Comparison of ENCODE assay signal across 13 mouse cellular contexts in the genomic region with DNA sequence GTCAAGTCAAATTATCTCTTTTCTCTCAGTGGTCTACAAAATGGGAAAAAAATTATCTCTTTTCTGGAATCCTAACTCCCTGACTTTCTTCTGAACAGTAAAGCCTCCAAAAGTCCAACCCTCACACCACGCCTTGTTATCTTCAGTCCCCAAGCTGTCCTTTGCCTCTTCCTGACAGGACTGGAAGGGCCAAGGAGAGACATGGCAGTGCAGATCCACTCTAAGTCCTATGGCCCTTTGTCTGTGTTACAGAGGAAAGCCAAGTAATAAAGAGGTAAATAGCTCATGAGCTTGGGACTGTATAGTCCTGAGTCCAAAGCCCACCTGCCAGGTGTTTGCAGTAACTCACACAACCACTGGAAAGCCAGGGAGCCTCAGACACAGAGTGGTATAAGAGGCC. TPM values are rescaled to one million over a fixed set of nuclear protein-coding genes. Genes with fewer than 3 reads are reported as not detected.
DNase-seq lines count a peak whose midpoint lies in the region; ATAC-seq and TF ChIP-seq lines count a peak whose summit lies in the region.
"Had no signal": no experiment of that assay in that cellular context is flagged by ENCODE, and none has a peak within 500 bp of the region (broad histone marks: within the 10 kb centered on the region; RNA-seq: fewer than 3 reads in every experiment).

No protein-coding gene starts in this region.

- H3K9ac ChIP-seq in heart, embryonic 14.5 days (ENCODE audit: low read length): peak overlapping the region; percentile 74
- peak overlapping the region; percentile 71 for H3K9ac ChIP-seq in heart, embryonic 16.5 days (ENCODE audit: low read length)
- no peak overlapping the region for H3K9ac ChIP-seq in liver, embryonic 15.5 days
- no peak overlapping the region for H3K9ac ChIP-seq in hindbrain, postnatal 0 days (replicated peaks; ENCODE audit: low read length)
- no peak overlapping the region for H3K9ac ChIP-seq in hindbrain, embryonic 13.5 days
- H3K9ac ChIP-seq: limb, embryonic 15.5 days; neural tube, embryonic 12.5 days had no signal

- WGBS in heart, embryonic 14.5 days: 19% methylated on average over 1 of the region's 1 CpGs
- WGBS in heart, embryonic 16.5 days: 31% methylated on average over 1 of the region's 1 CpGs
- WGBS in liver, embryonic 15.5 days (ENCODE audit: insufficient replicate concordance): 33% methylated on average over 1 of the region's 1 CpGs
- whole genome bisulfite sequencing in hindbrain, postnatal 0 days: 100% methylated on average over 1 of the region's 1 CpGs
- WGBS in hindbrain, embryonic 13.5 days: 100% methylated on average over 1 of the region's 1 CpGs

- peaks cover 57% of the 10 kb centered on the region for H3K36me3 ChIP-seq in heart, embryonic 14.5 days (ENCODE audit: control insufficient read depth, insufficient read depth, low read length)
- peaks cover 16% of the 10 kb centered on the region for H3K36me3 ChIP-seq in heart, embryonic 16.5 days (ENCODE audit: control insufficient read depth, insufficient read depth)
- H3K36me3 ChIP-seq in liver, embryonic 15.5 days (replicated peaks): peaks cover 8% of the 10 kb centered on the region
- H3K36me3 ChIP-seq in hindbrain, postnatal 0 days (ENCODE audit: insufficient read depth, low read length): no peaks in the 10 kb centered on the region; the same call in 1 of the 2 replicates
- peaks cover 46% of the 10 kb centered on the region for H3K36me3 ChIP-seq in hindbrain, embryonic 13.5 days

- no peak for ATAC-seq in heart, embryonic 14.5 days (ENCODE audit: insufficient number of reproducible peaks, insufficient read depth, low FRiP score, low read depth)
- 0 out of 2 replicates have a peak, but pooled peaks have one; percentile 12 for ATAC-seq in heart, embryonic 16.5 days (replicated peaks; ENCODE audit: extremely low read depth, insufficient read depth, low FRiP score)
- 0 out of 2 replicates have a peak, but pooled peaks have one; percentile 22 for ATAC-seq in liver, embryonic 15.5 days (ENCODE audit: insufficient read depth)
- no peak for ATAC-seq in hindbrain, postnatal 0 days
- ATAC-seq in hindbrain, embryonic 13.5 days (ENCODE audit: low FRiP score): no peak
- ATAC-seq: CD4-positive, CD25-positive, alpha-beta regulatory T cell, adult 4 months had no signal

- peak overlapping the region; percentile 65 for H3K4me2 ChIP-seq in heart, embryonic 14.5 days (ENCODE audit: low read length)
- H3K4me2 ChIP-seq in heart, embryonic 16.5 days (ENCODE audit: low read depth, low read length): peak overlapping the region; percentile 59
- no peak overlapping the region for H3K4me2 ChIP-seq in liver, embryonic 15.5 days
- H3K4me2 ChIP-seq in hindbrain, postnatal 0 days (ENCODE audit: low read depth, low read length): no peak overlapping the region
- no peak overlapping the region for H3K4me2 ChIP-seq in hindbrain, embryonic 13.5 days
- H3K4me2 ChIP-seq: limb, embryonic 15.5 days; neural tube, embryonic 12.5 days had no signal

- H3K27me3 ChIP-seq in heart, embryonic 14.5 days (ENCODE audit: control insufficient read depth, insufficient read depth, low read length): no peaks in the 10 kb centered on the region
- no peaks in the 10 kb centered on the region for H3K27me3 ChIP-seq in heart, embryonic 16.5 days (ENCODE audit: control insufficient read depth, insufficient read depth, low read length)
- no peaks in the 10 kb centered on the region for H3K27me3 ChIP-seq in liver, embryonic 15.5 days
- no peaks in the 10 kb centered on the region for H3K27me3 ChIP-seq in hindbrain, postnatal 0 days (ENCODE audit: insufficient read depth, low read length)
- H3K27me3 ChIP-seq in hindbrain, embryonic 13.5 days: no peaks in the 10 kb centered on the region
- H3K27me3 ChIP-seq: limb, embryonic 15.5 days; neural tube, embryonic 12.5 days had no signal

- no peak for TF ChIP-seq CTCF in layer of hippocampus, adult 2 months (conservative IDR thresholded peaks at IDR 0.05)
- no peak for TF ChIP-seq CTCF in hindbrain, postnatal 0 days (IDR thresholded peaks at IDR 0.05; ENCODE audit: low read depth)

- H3K4me3 ChIP-seq in layer of hippocampus, adult 2 months: no peak overlapping the region
- H3K4me3 ChIP-seq in heart, embryonic 14.5 days (ENCODE audit: control insufficient read depth in 1 of 2, insufficient read depth in 1 of 2, low read depth in 1 of 2, low read length in 2 of 2): peak overlapping the region; percentile 29 to 41
- H3K4me3 ChIP-seq in heart, embryonic 16.5 days (ENCODE audit: low read length): peak overlapping the region; percentile 46
- H3K4me3 ChIP-seq in liver, embryonic 15.5 days (replicated peaks): no peak overlapping the region
- H3K4me3 ChIP-seq in hindbrain, postnatal 0 days (ENCODE audit: low read length): no peak overlapping the region
- no peak overlapping the region for H3K4me3 ChIP-seq in hindbrain, embryonic 13.5 days
- H3K4me3 ChIP-seq: forebrain, embryonic 10.5 days; limb, embryonic 15.5 days; neural tube, embryonic 12.5 days had no signal

- no peaks in the 10 kb centered on the region for H3K9me3 ChIP-seq in heart, embryonic 14.5 days (ENCODE audit: control insufficient read depth, low read length)
- no peaks in the 10 kb centered on the region for H3K9me3 ChIP-seq in heart, embryonic 16.5 days (replicated peaks; ENCODE audit: control insufficient read depth, low read length)
- H3K9me3 ChIP-seq in liver, embryonic 15.5 days (replicated peaks): no peaks in the 10 kb centered on the region
- no peaks in the 10 kb centered on the region for H3K9me3 ChIP-seq in hindbrain, postnatal 0 days (ENCODE audit: low read length)
- no peaks in the 10 kb centered on the region for H3K9me3 ChIP-seq in hindbrain, embryonic 13.5 days
- H3K9me3 ChIP-seq: forebrain, embryonic 10.5 days; limb, embryonic 15.5 days; neural tube, embryonic 12.5 days had no signal

- no peak for DNase-seq in layer of hippocampus, adult 2 months (ENCODE audit: low spot score in 2 of 2)
- no peak for DNase-seq in layer of hippocampus, postnatal 10 days (ENCODE audit: low spot score in 2 of 2)
- DNase-seq in hindbrain, postnatal 0 days (ENCODE audit: low spot score): no peak
- DNase-seq: cerebellum, adult 11-12 months; thymus, adult 2 months had no signal

- peaks cover 36 to 62% of the 10 kb centered on the region in 2 experiments for H3K4me1 ChIP-seq in heart, embryonic 14.5 days (ENCODE audit: control insufficient read depth in 2 of 2, insufficient read depth in 2 of 2, low read length in 2 of 2)
- H3K4me1 ChIP-seq in heart, embryonic 16.5 days (ENCODE audit: control insufficient read depth, insufficient read depth, low read length): peaks cover 38% of the 10 kb centered on the region
- H3K4me1 ChIP-seq in liver, embryonic 15.5 days (replicated peaks): peaks cover 29% of the 10 kb centered on the region
- H3K4me1 ChIP-seq in hindbrain, postnatal 0 days (ENCODE audit: insufficient read depth, low read length): no peaks in the 10 kb centered on the region
- no peaks in the 10 kb centered on the region for H3K4me1 ChIP-seq in hindbrain, embryonic 13.5 days (replicated peaks)
- H3K4me1 ChIP-seq: forebrain, embryonic 10.5 days; limb, embryonic 15.5 days; neural tube, embryonic 12.5 days had no signal

- H3K27ac ChIP-seq in layer of hippocampus, adult 2 months: peak overlapping the region; percentile 43; the same call in 1 of the 2 replicates
- peak overlapping the region; percentile 99 for H3K27ac ChIP-seq in heart, embryonic 14.5 days (replicated peaks in 1 of 2; ENCODE audit: control insufficient read depth in 1 of 2, insufficient read depth in 1 of 2, low read depth in 2 of 2, low read length in 2 of 2)
- H3K27ac ChIP-seq in heart, embryonic 16.5 days (ENCODE audit: low read length): peak overlapping the region; percentile 97
- H3K27ac ChIP-seq in liver, embryonic 15.5 days (replicated peaks): peak overlapping the region; percentile 29; the same call in 1 of the 2 replicates
- no peak overlapping the region for H3K27ac ChIP-seq in hindbrain, postnatal 0 days
- H3K27ac ChIP-seq in hindbrain, embryonic 13.5 days: no peak overlapping the region
- H3K27ac ChIP-seq: forebrain, embryonic 10.5 days; limb, embryonic 15.5 days; neural tube, embryonic 12.5 days had no signal

RNA-seq across cellular contexts. Expression of a gene that starts 21.3 kb away (rescaled TPM):
- total RNA-seq in layer of hippocampus, adult 2 months (2021): 10 to 100 TPM; 49.6 to 50.7 TPM
- 10 to 100 TPM; 71.6 to 71.8 TPM for total RNA-seq in layer of hippocampus, postnatal 10 days (2021)
- 66.4 TPM in 2 replicates for polyA plus RNA-seq in heart, embryonic 14.5 days (2014; fragmentation: Nextera tagmentation; extraction: Ambion mirVana)
- polyA plus RNA-seq in heart, embryonic 16.5 days (2015; fragmentation: Nextera tagmentation; extraction: Ambion mirVana): 43.1 and 44.5 TPM in 2 replicates
- 15.6 and 16.2 TPM in 2 replicates for polyA plus RNA-seq in liver, embryonic 15.5 days (2015; fragmentation: Nextera tagmentation; extraction: Ambion mirVana)
- 127 and 130 TPM in 2 replicates for total RNA-seq in hindbrain, postnatal 0 days (2014; rRNA removed)
- polyA plus RNA-seq in hindbrain, postnatal 0 days (2015; fragmentation: Nextera tagmentation; extraction: Ambion mirVana): 59.0 and 60.7 TPM in 2 replicates
- 72.1 and 72.4 TPM in 2 replicates for polyA plus RNA-seq in hindbrain, embryonic 13.5 days (2015; fragmentation: Nextera tagmentation; extraction: Ambion mirVana)

RNA-seq across cellular contexts. Expression of a gene that starts 21.4 kb away (rescaled TPM):
- 10 to 100 TPM in 1 of 2 experiments, 1 to 10 TPM in 1; 9.7 to 10.0 TPM for total RNA-seq in layer of hippocampus, adult 2 months (2021)
- 1 to 10 TPM; 7.7 to 8.4 TPM for total RNA-seq in layer of hippocampus, postnatal 10 days (2021)
- polyA plus RNA-seq in heart, embryonic 14.5 days (2014; fragmentation: Nextera tagmentation; extraction: Ambion mirVana): 39.3 and 41.9 TPM in 2 replicates
- polyA plus RNA-seq in heart, embryonic 16.5 days (2015; fragmentation: Nextera tagmentation; extraction: Ambion mirVana): 40.4 and 41.9 TPM in 2 replicates
- polyA plus RNA-seq in liver, embryonic 15.5 days (2015; fragmentation: Nextera tagmentation; extraction: Ambion mirVana): 7.0 and 8.9 TPM in 2 replicates
- 14.5 and 22.0 TPM in 2 replicates for total RNA-seq in hindbrain, postnatal 0 days (2014; rRNA removed)
- polyA plus RNA-seq in hindbrain, postnatal 0 days (2015; fragmentation: Nextera tagmentation; extraction: Ambion mirVana): 7.9 and 8.4 TPM in 2 replicates
- polyA plus RNA-seq in hindbrain, embryonic 13.5 days (2015; fragmentation: Nextera tagmentation; extraction: Ambion mirVana): 10.2 and 10.4 TPM in 2 replicates

RNA-seq across cellular contexts. Expression of a gene that starts 24.7 kb away (rescaled TPM):
- 10 to 100 TPM; 29.9 to 32.5 TPM for total RNA-seq in layer of hippocampus, adult 2 months (2021)
- 10 to 100 TPM; 34.1 to 36.0 TPM for total RNA-seq in layer of hippocampus, postnatal 10 days (2021)
- 66.3 and 77.8 TPM in 2 replicates for polyA plus RNA-seq in heart, embryonic 14.5 days (2014; fragmentation: Nextera tagmentation; extraction: Ambion mirVana)
- 79.0 and 87.5 TPM in 2 replicates for polyA plus RNA-seq in heart, embryonic 16.5 days (2015; fragmentation: Nextera tagmentation; extraction: Ambion mirVana)
- polyA plus RNA-seq in liver, embryonic 15.5 days (2015; fragmentation: Nextera tagmentation; extraction: Ambion mirVana): 33.8 and 34.6 TPM in 2 replicates
- total RNA-seq in hindbrain, postnatal 0 days (2014; rRNA removed): 24.3 and 37.5 TPM in 2 replicates
- 21.4 and 21.5 TPM in 2 replicates for polyA plus RNA-seq in hindbrain, postnatal 0 days (2015; fragmentation: Nextera tagmentation; extraction: Ambion mirVana)
- 54.9 and 57.3 TPM in 2 replicates for polyA plus RNA-seq in hindbrain, embryonic 13.5 days (2015; fragmentation: Nextera tagmentation; extraction: Ambion mirVana)

RNA-seq across cellular contexts. Expression of a gene that starts 56.0 kb away (rescaled TPM):
- 100 to 1,000 TPM; 259 to 306 TPM for total RNA-seq in layer of hippocampus, adult 2 months (2021)
- total RNA-seq in layer of hippocampus, postnatal 10 days (2021): 100 to 1,000 TPM; 291 to 298 TPM
- polyA plus RNA-seq in heart, embryonic 14.5 days (2014; fragmentation: Nextera tagmentation; extraction: Ambion mirVana): 1,545 and 1,597 TPM in 2 replicates
- 1,647 and 1,675 TPM in 2 replicates for polyA plus RNA-seq in heart, embryonic 16.5 days (2015; fragmentation: Nextera tagmentation; extraction: Ambion mirVana)
- polyA plus RNA-seq in liver, embryonic 15.5 days (2015; fragmentation: Nextera tagmentation; extraction: Ambion mirVana): 383 and 425 TPM in 2 replicates
- total RNA-seq in hindbrain, postnatal 0 days (2014; rRNA removed): 41.4 and 67.2 TPM in 2 replicates
- polyA plus RNA-seq in hindbrain, postnatal 0 days (2015; fragmentation: Nextera tagmentation; extraction: Ambion mirVana): 815 and 826 TPM in 2 replicates
- polyA plus RNA-seq in hindbrain, embryonic 13.5 days (2015; fragmentation: Nextera tagmentation; extraction: Ambion mirVana): 626 and 638 TPM in 2 replicates

Comparison
In these comparisons a context has a peak if more than half of its experiments do, and no peak if none do; other contexts are left out.
1. ATAC-seq: peak in heart, embryonic 16.5 days (single experiment) and liver, embryonic 15.5 days (single experiment); none in heart, embryonic 14.5 days (single experiment), hindbrain, postnatal 0 days (single experiment) and hindbrain, embryonic 13.5 days (single experiment).
2. H3K27ac ChIP-seq: peak in layer of hippocampus, adult 2 months (single experiment), heart, embryonic 14.5 days (2 of 2), heart, embryonic 16.5 days (single experiment) and liver, embryonic 15.5 days (single experiment); none in hindbrain, postnatal 0 days (single experiment) and hindbrain, embryonic 13.5 days (single experiment).
3. H3K4me3 ChIP-seq: peak in heart, embryonic 14.5 days (2 of 2) and heart, embryonic 16.5 days (single experiment); none in layer of hippocampus, adult 2 months (single experiment), liver, embryonic 15.5 days (single experiment), hindbrain, postnatal 0 days (single experiment) and hindbrain, embryonic 13.5 days (single experiment).
4. H3K4me2 ChIP-seq: peak in heart, embryonic 14.5 days (single experiment) and heart, embryonic 16.5 days (single experiment); none in liver, embryonic 15.5 days (single experiment), hindbrain, postnatal 0 days (single experiment) and hindbrain, embryonic 13.5 days (single experiment).
5. H3K9ac ChIP-seq: peak in heart, embryonic 14.5 days (single experiment) and heart, embryonic 16.5 days (single experiment); none in liver, embryonic 15.5 days (single experiment), hindbrain, postnatal 0 days (single experiment) and hindbrain, embryonic 13.5 days (single experiment).